Mouse (Mus musculus) small intestine, adult 2 months (tissue): ENCODE results near the gene Bcl9. TPM values are rescaled to one million over a fixed set of nuclear protein-coding genes. Genes with fewer than 3 reads are reported as not detected.

Source experiments
- H3K27ac ChIP-seq: fragments of 200-500 bp; 2 replicates; pipeline ENCODE4 v1.5.1; 2012; ENCODE audit warnings: low read depth, low read length, control low read depth, inconsistent platforms; ENCODE audit not compliant: insufficient read depth
- H3K27me3 ChIP-seq: fragments of 200-500 bp; 2 replicates; pipeline ENCODE4 v1.6.1; 2012; ENCODE audit warnings: mild to moderate bottlenecking, moderate library complexity, low read length, inconsistent platforms; ENCODE audit not compliant: control insufficient read depth, insufficient read depth
- H3K36me3 ChIP-seq: fragments of 200-500 bp; 2 replicates; pipeline ENCODE4 v1.6.1; 2012; ENCODE audit warnings: mild to moderate bottlenecking, low read length, control low read depth, inconsistent platforms; ENCODE audit not compliant: control insufficient read depth, insufficient read depth
- H3K4me1 ChIP-seq: fragments of 200-500 bp; 2 replicates; pipeline ENCODE4 v1.6.1; 2012; ENCODE audit warnings: low read length, inconsistent platforms, mixed read lengths; ENCODE audit not compliant: control insufficient read depth, insufficient read depth, insufficient read length
- H3K4me3 ChIP-seq: fragments of 200-500 bp; 2 replicates; pipeline ENCODE4 v1.5.1; 2012; ENCODE audit warnings: low read depth, mild to moderate bottlenecking, control low read depth, inconsistent platforms, low read length, moderate library complexity
- CTCF ChIP-seq: fragments of 200-500 bp; IDR thresholded peaks from 2 replicates; pipeline ENCODE4 v1.5.1; 2012; ENCODE audit warnings: low read depth, mild to moderate bottlenecking, control low read depth, inconsistent platforms, low read length, moderate library complexity, mixed read lengths; ENCODE audit not compliant: insufficient replicate concordance, insufficient read length; ENCODE audit errors: extremely low read depth
- POLR2A ChIP-seq: fragments of 200-500 bp; IDR thresholded peaks from 2 replicates; pipeline ENCODE4 v1.6.1; 2012; ENCODE audit warnings: low read depth, mild to moderate bottlenecking, control low read depth, inconsistent platforms, low read length, moderate library complexity
- WGBS: fragments of 180-500 bp; shearing (Covaris S2); methylation state at CpG from one replicate; pipeline ENCODE4 v1.1.7; 2018; 5-methylcytosine and 5-hydroxymethylcytosine counted together
- polyA plus RNA-seq: library from polyadenylated mRNA; depleted of rRNA; stranded (reverse); fragments of >200 nt; gene quantifications from 2 replicates; pipeline ENCODE4 v1.2.3, GENCODE M21; 2012

Gene Bcl9
- polyA plus RNA-seq, 1 experiment = 16.5 TPM

GRCm38 (mm10) chr3:97327356-97327755 is 29.6 kb upstream of the Bcl9 start:
- no peaks in the 10 kb centered on the region for H3K27me3 ChIP-seq
- WGBS = 98% methylated on average over 1 of the region's 1 CpGs
- TF ChIP-seq POLR2A (no peak), CTCF (no peak)

DNA sequence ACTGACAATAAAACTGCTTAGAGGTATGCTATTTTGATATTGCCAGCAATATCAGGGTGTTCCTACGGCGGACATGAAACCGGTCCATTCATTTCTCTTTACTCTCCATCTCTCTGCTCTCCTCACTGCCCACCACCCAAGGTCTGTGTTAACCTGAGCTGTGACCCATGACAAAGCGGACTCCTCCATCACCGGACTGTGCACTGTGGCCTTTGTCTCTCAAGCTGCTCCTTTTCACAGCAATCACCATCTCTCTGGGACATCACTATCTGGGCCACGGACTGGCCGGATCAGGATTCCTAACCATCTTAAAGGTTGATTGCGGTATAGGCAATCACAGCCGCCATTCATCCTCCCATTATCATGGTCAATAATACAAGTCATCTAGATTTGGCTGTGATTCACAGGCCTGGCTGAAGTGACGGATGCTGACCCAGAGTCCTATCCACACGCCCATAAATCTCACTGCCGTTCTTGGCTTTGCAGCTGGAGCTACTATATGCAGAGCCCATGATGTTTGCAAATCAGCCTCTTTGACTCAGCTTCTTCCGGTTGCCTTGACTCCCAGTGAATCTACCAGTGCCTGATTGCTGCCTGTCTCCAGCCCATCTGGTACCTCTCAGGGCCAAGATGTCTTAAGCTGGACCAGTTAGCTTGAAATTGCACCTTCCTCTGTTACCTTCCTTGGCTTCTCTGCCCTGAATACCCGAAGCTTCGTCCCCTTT is 28.1 kb upstream of the Bcl9 start:
- no peaks in the 10 kb centered on the region for H3K36me3 ChIP-seq
- H3K4me3 ChIP-seq = no peak overlapping the region
- 67% methylated on average over 15 of the region's 15 CpGs for whole genome bisulfite sequencing
- H3K27ac ChIP-seq = no peak overlapping the region
- TF ChIP-seq POLR2A = no peak
- no peak for TF ChIP-seq CTCF
- no peaks in the 10 kb centered on the region for H3K27me3 ChIP-seq
- no peaks in the 10 kb centered on the region for H3K4me1 ChIP-seq

More at GRCm38 (mm10) chr3:97327356-97327755, 29.6 kb upstream of the Bcl9 start:
- no peak overlapping the region for H3K4me3 ChIP-seq
- H3K27ac ChIP-seq = no peak overlapping the region
- H3K4me1 ChIP-seq = no peaks in the 10 kb centered on the region
- no peaks in the 10 kb centered on the region for H3K36me3 ChIP-seq

GRCm38 (mm10) chr3:97324046-97324445 is 26.3 kb upstream of the Bcl9 start:
- no peaks in the 10 kb centered on the region for H3K4me1 ChIP-seq
- TF ChIP-seq POLR2A (no peak), CTCF (no peak)
- no peak overlapping the region for H3K4me3 ChIP-seq
- no peak overlapping the region for H3K27ac ChIP-seq
- H3K27me3 ChIP-seq = no peaks in the 10 kb centered on the region
- 61% methylated on average over 17 of the region's 17 CpGs for WGBS
- H3K36me3 ChIP-seq = no peaks in the 10 kb centered on the region

DNA sequence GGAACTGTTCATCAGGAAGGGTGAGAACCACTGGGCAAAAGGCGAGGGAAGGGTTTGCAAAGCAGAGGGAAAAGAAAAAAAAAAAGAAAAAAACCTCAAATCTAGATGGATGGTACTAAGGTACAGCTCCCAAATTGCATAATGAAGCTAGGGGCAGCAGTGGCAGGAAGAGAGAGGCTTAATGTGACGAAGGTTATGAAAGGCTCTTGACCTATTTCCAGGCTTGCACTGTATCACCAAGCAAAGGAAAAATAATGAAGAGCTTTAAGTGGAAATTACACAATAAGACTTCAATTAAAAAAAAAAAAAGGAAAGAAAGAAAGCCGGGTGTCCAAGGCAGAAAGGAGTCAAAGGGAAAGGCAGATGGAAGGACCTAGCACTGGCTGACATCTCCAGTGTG is 19.6 kb upstream of the Bcl9 start:
- Histone ChIP-seq H3K4me1 (no peaks in the 10 kb centered on the region), H3K27me3 (no peaks in the 10 kb centered on the region), H3K36me3 (no peaks in the 10 kb centered on the region), H3K27ac (no peak overlapping the region), H3K4me3 (no peak overlapping the region)
- 72% methylated on average over 3 of the region's 3 CpGs for WGBS
- no peak for TF ChIP-seq CTCF
- TF ChIP-seq POLR2A = no peak

DNA sequence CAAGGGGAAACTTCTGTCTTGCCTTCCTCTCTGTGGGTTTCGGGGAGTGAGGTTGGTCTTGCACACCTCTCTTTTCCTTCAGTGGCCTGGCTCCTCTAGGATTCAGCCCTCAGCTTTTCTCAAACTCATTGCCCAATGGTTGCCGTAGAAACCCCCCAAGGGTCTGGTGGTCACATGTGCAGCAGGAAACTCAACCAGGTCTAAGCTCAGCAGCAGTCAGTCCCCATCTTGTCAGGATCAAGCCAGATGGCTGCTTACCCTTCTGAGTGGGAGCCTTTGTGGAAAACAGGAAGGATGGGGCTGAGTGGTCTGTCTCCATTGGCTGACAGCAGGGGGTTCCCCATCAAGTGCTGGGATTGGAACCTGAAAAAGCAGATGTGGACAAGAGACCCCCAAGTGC is 15.7 kb upstream of the Bcl9 start:
- no peak overlapping the region for H3K27ac ChIP-seq
- H3K4me3 ChIP-seq = no peak overlapping the region
- TF ChIP-seq POLR2A (no peak), CTCF (no peak)
- 96% methylated on average over 2 of the region's 2 CpGs for WGBS
- 0 out of 2 replicates have a peak, but pooled peaks cover 4% of the 10 kb centered on the region for H3K27me3 ChIP-seq
- no peaks in the 10 kb centered on the region for H3K4me1 ChIP-seq
- H3K36me3 ChIP-seq = no peaks in the 10 kb centered on the region

DNA sequence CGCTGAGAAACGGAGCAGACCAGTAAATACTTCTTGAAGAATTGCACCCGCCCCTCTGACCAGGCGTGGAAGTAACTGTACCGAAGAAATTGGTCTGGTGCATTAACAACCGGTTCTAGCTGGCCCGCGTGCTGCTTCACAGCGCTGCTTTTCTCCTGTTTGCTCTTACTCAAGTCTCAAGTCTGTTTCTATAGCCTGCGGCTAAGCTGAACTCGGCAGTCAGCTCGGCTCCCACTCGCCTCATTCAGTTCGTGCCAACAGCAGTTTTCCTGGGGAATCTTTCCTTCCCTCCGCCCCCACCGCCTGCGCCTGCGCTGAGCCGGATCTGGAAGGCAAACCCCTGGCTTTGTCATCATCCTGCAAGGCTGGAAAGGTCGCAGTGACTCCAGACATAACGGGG is 14.3 kb upstream of the Bcl9 start:
- Histone ChIP-seq H3K27ac (no peak overlapping the region), H3K4me3 (peak overlapping the region; percentile 19; the same call in 1 of the 2 replicates), H3K27me3 (0 out of 2 replicates have a peak, but pooled peaks cover 4% of the 10 kb centered on the region), H3K4me1 (no peaks in the 10 kb centered on the region), H3K36me3 (no peaks in the 10 kb centered on the region)
- TF ChIP-seq CTCF (no peak), POLR2A (no peak)
- 27% methylated on average over 21 of the region's 21 CpGs for WGBS

DNA sequence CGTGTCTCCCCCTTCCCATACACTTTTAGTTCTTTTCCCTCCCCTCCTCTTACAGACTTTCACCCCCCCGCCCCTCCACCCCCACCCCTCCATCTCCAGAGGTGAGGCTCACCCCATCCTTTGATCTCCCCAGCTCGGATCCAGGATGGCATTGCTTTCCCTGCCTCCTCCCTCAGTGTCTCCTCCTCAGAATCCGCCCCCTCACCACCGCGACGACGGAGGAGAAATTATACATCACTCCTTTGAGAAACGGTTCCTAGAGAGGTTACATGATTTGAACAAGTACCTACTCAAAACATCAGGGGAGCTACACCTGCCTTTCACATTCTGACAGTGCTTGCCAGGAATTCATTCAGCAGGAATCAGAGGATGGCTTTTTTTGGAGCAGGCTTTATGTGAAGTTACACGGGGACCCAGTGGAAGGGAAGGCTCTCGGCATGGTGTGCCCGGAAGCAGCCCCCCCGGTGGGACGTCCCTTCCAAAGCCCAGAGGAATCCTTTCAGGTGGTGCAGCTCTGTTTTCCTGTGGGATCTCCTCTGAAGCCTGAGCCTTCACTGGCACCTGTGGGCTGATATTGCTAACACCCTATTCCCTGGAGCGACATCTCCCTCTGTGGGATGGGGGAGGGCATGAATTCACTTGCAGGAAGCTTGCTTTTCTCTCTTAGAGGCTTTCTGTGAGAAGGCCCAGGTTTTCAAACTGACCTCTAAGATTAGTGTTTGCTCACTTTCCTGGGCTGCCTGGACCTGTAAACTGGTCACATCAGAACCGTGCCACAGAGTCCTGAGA is 12.2 kb upstream of the Bcl9 start:
- Histone ChIP-seq H3K27me3 (0 out of 2 replicates have a peak, but pooled peaks cover 4% of the 10 kb centered on the region), H3K4me1 (no peaks in the 10 kb centered on the region), H3K27ac (no peak overlapping the region), H3K36me3 (no peaks in the 10 kb centered on the region), H3K4me3 (no peak overlapping the region)
- TF ChIP-seq POLR2A (no peak), CTCF (no peak)
- WGBS = 16% methylated on average over 16 of the region's 16 CpGs
